Mouse (Mus musculus) lung, embryonic 15.5 days (tissue): Measurements from ENCODE around the gene Pafah1b3. TPM values are rescaled to one million over a fixed set of nuclear protein-coding genes. Genes with fewer than 3 reads are reported as not detected.

ENCODE experiments used
- ATAC-seq: fragments of 200-750 bp; cut with Nextera tagmentation; 2 replicates; pipeline ENCODE4 v1.8.0; 2017; ENCODE audit warnings: moderate number of reproducible peaks, borderline replicate concordance; ENCODE audit not compliant: low FRiP score, low TSS enrichment; ENCODE audit errors: extremely low read depth
- H3K27ac ChIP-seq: fragments of 300-500 bp; sonication (generic); 2 replicates; pipeline ENCODE4 v1.5.1; 2015; ENCODE audit warnings: moderate library complexity, mild to moderate bottlenecking, inconsistent platforms
- H3K27me3 ChIP-seq: fragments of 300-500 bp; sonication (generic); 2 replicates; pipeline ENCODE4 v1.6.1; 2015; ENCODE audit warnings: inconsistent platforms
- H3K36me3 ChIP-seq: fragments of 300-500 bp; sonication (generic); 2 replicates; pipeline ENCODE4 v1.6.1; 2015; ENCODE audit warnings: inconsistent platforms
- H3K4me1 ChIP-seq: fragments of 300-500 bp; sonication (generic); 2 replicates; pipeline ENCODE4 v1.6.1; 2015; ENCODE audit warnings: inconsistent platforms
- H3K4me2 ChIP-seq: fragments of 300-500 bp; sonication (generic); 2 replicates; pipeline ENCODE4 v1.6.1; 2015; ENCODE audit warnings: inconsistent platforms, mild to moderate bottlenecking, moderate library complexity
- H3K4me3 ChIP-seq: fragments of 300-500 bp; sonication (generic); 2 replicates; pipeline ENCODE4 v1.5.1; 2015; ENCODE audit warnings: mild to moderate bottlenecking, inconsistent platforms
- H3K9ac ChIP-seq: fragments of 300-500 bp; sonication (generic); 2 replicates; pipeline ENCODE4 v1.6.1; 2015; ENCODE audit warnings: inconsistent platforms
- H3K9me3 ChIP-seq: fragments of 300-500 bp; sonication (generic); 2 replicates; pipeline ENCODE4 v1.6.1; 2016; ENCODE audit warnings: inconsistent platforms
- WGBS: fragments of 180-500 bp; shearing (Covaris S2); methylation state at CpG from one replicate; pipeline ENCODE4 v1.1.7; 2015; 5-methylcytosine and 5-hydroxymethylcytosine counted together
- polyA plus RNA-seq: library from polyadenylated mRNA; unstranded; fragments of >200 nt; fragmentation: Nextera tagmentation; extraction: Ambion mirVana; gene quantifications from 2 replicates; pipeline ENCODE4 v1.2.1, GENCODE M21; 2015

Pafah1b3 gene
- polyA plus RNA-seq, 1 experiment from 2014 or later: 174 TPM

GRCm38 (mm10) chr7:25286989-25287388 lies 10.8 kb downstream of the Pafah1b3 start:
- no peak for ATAC-seq
- no peaks in the 10 kb centered on the region for H3K9me3 ChIP-seq

DNA sequence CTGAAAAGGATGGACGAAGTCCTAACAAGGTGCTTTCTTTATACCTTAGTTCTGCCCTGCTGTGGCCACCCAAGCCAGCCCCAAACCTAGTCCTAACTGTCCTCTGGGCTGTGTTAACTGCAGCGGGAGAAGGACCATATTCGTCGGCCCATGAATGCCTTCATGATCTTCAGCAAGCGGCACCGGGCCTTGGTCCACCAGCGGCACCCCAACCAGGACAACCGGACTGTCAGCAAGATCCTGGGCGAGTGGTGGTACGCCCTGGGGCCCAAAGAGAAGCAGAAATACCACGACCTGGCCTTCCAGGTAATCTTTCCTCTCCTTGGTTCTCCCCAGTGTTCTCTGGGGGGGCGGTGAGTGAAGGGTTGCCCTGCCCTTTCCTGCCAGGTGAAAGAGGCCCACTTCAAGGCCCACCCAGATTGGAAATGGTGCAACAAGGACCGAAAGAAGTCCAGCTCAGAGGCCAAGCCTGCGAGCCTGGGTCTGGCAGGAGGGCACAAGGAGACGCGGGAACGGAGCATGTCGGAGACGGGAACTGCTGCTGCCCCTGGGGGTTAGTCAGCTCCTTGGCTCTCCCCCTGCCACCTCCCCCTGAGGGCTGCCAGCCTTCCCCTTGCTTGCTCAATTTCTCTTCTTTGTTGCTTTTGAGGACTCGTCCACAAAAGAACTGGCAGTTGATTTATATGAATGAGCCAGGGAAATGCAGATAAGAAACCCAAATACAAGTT lies 12.1 kb downstream of the Pafah1b3 start:
- no peak overlapping the region for H3K4me2 ChIP-seq
- peaks cover 61% of the 10 kb centered on the region for H3K36me3 ChIP-seq
- H3K9me3 ChIP-seq: no peaks in the 10 kb centered on the region
- H3K4me3 ChIP-seq: no peak overlapping the region
- no peak overlapping the region for H3K9ac ChIP-seq
- no peaks in the 10 kb centered on the region for H3K27me3 ChIP-seq
- ATAC-seq: no peak
- 87% methylated on average over 20 of the region's 20 CpGs for WGBS
- no peak overlapping the region for H3K27ac ChIP-seq
- H3K4me1 ChIP-seq: peaks cover 34% of the 10 kb centered on the region

More at GRCm38 (mm10) chr7:25286989-25287388, 10.8 kb downstream of the Pafah1b3 start:
- Histone ChIP-seq H3K36me3 (peaks cover 74% of the 10 kb centered on the region), H3K4me3 (no peak overlapping the region), H3K4me2 (no peak overlapping the region), H3K27ac (no peak overlapping the region), H3K4me1 (peaks cover 28% of the 10 kb centered on the region), H3K9ac (no peak overlapping the region), H3K27me3 (no peaks in the 10 kb centered on the region)
- WGBS: 73% methylated on average over 8 of the region's 8 CpGs

DNA sequence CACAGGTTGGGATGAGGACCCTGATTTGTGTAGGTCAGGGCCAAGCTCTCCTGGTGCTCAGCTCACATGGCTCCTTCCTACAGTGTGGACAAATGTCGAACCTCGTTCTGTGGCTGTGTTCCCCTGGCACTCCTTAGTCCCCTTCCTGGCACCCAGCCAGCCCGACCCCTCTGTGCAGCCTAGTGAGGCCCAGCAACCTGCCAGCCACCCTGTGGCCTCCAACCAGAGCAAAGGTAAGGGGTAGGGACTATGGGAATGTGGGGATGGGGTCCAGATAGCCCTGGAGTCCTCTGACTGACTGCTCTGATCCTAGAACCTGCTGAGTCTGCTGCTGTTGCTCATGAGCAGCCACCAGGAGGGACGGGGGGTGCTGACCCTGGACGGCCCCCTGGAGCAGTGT lies 13.0 kb downstream of the Pafah1b3 start:
- Histone ChIP-seq H3K9ac (no peak overlapping the region), H3K27ac (no peak overlapping the region), H3K4me3 (no peak overlapping the region)

GRCm38 (mm10) chr7:25284171-25284570 lies 13.6 kb downstream of the Pafah1b3 start:
- peaks cover 47% of the 10 kb centered on the region for H3K4me1 ChIP-seq
- 65% methylated on average over 2 of the region's 2 CpGs for WGBS
- H3K9me3 ChIP-seq: no peaks in the 10 kb centered on the region
- peak overlapping the region; percentile 89 for H3K4me2 ChIP-seq
- peak overlapping the region; percentile 85 for H3K9ac ChIP-seq
- H3K4me3 ChIP-seq: peak overlapping the region; percentile 84
- no peaks in the 10 kb centered on the region for H3K27me3 ChIP-seq
- H3K27ac ChIP-seq: peak overlapping the region; percentile 100
- peaks cover 46% of the 10 kb centered on the region for H3K36me3 ChIP-seq
- no peak for ATAC-seq

More for the DNA sequence above, 13.0 kb downstream of the Pafah1b3 start:
- H3K27me3 ChIP-seq: no peaks in the 10 kb centered on the region
- WGBS: 59% methylated on average over 5 of the region's 5 CpGs
- H3K9me3 ChIP-seq: no peaks in the 10 kb centered on the region
- no peak for ATAC-seq
- H3K4me1 ChIP-seq: peaks cover 43% of the 10 kb centered on the region
- H3K36me3 ChIP-seq: peaks cover 51% of the 10 kb centered on the region
- H3K4me2 ChIP-seq: peak overlapping the region; percentile 21; the same call in 1 of the 2 replicates

- H3K4me1 ChIP-seq: peaks cover 47% of the 10 kb centered on the region
- H3K4me2 ChIP-seq: peak overlapping the region; percentile 89
- 7% methylated on average over 5 of the region's 5 CpGs for WGBS
- H3K4me3 ChIP-seq: peak overlapping the region; percentile 84
- no peaks in the 10 kb centered on the region for H3K27me3 ChIP-seq
- H3K9ac ChIP-seq: peak overlapping the region; percentile 85
- H3K9me3 ChIP-seq: no peaks in the 10 kb centered on the region
- peaks cover 40% of the 10 kb centered on the region for H3K36me3 ChIP-seq
- peak overlapping the region; percentile 100 for H3K27ac ChIP-seq
- ATAC-seq: no peak
Observed at GRCm38 (mm10) chr7:25283637-25284036, 14.1 kb downstream of the Pafah1b3 start.

DNA sequence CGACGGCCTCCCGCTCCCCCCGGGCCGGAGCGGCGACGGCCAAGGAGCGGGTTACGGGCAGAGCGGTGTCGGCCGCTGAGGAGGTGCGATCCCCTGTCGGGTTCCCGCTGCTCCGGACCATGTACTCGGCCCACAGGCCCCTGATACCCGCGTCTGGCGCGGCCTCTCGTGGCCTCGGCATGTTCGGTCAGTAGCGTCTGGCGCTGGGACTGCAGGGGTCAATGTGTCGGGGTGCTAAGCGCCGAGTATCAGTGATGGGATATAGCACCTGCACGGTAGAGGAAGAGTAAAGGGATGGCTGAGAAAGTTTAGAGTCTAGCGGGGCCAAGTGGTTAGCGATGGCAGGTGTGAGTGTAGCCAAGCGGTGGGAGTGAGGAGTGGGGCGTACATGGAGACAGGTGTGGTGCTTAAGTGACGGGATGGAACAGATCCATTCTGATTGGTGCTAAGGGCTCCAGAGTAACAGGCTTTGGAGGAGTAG lies 15.0 kb downstream of the Pafah1b3 start:
- Histone ChIP-seq H3K4me1 (peaks cover 50% of the 10 kb centered on the region), H3K4me3 (peak overlapping the region; percentile 84), H3K9me3 (no peaks in the 10 kb centered on the region), H3K27ac (peak overlapping the region; percentile 100), H3K9ac (peak overlapping the region; percentile 85), H3K27me3 (no peaks in the 10 kb centered on the region), H3K4me2 (peak overlapping the region; percentile 89), H3K36me3 (peaks cover 32% of the 10 kb centered on the region)
- ATAC-seq: peak; percentile 4; the same call in 1 of the 2 replicates
- under 1% methylated on average over 33 of the region's 36 CpGs for WGBS

DNA sequence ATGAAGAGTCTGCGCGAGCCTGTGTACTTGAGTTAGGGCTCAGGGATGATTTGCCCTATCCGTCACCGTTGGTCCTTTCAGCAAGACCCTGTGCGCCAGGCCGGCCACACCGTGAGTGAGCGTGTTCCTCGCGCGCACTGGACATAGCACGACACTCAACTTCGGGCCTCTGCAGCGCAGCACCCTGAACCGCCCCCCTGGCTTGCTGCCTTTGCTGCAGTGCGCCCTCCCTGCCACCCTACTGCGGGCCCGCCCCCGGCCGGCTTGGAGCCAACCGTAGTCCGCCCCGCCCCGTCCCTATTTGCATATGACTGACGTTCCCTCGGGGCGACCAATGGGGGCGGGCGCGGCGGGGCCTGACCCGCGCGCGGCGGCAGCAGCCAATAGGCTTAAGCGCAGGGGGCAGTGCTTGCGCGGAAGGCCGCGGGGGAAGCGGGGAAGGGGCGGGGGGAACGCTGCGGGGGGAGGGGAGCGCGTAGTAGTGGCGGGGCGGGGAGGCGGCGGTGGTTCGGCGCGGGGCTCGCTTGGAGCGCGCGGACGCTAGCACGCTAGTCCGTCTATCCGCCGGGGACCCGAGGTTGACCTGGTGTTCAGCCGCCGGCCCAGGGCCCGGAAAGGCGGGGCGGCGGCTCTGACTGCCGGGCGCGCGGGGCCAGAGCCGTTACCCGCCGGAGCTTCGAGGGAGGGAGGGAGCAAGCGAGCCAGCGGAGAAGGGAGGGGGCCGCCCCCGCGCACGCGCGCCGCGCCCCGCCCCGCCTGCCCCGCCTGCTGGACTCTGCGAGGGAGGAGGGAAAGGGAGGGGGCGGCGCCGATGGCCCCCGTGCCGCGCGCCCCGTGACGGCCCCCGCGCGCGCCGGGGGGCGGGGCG lies 15.8 kb downstream of the Pafah1b3 start:
- Histone ChIP-seq H3K4me1 (peaks cover 58% of the 10 kb centered on the region), H3K27ac (peak overlapping the region; percentile 100), H3K36me3 (peaks cover 23% of the 10 kb centered on the region), H3K27me3 (no peaks in the 10 kb centered on the region), H3K4me2 (peak overlapping the region; percentile 89), H3K9me3 (no peaks in the 10 kb centered on the region), H3K9ac (peak overlapping the region; percentile 85), H3K4me3 (peak overlapping the region; percentile 84)
- WGBS: 1% methylated on average over 69 of the region's 108 CpGs
- peak; percentile 80 for ATAC-seq

DNA sequence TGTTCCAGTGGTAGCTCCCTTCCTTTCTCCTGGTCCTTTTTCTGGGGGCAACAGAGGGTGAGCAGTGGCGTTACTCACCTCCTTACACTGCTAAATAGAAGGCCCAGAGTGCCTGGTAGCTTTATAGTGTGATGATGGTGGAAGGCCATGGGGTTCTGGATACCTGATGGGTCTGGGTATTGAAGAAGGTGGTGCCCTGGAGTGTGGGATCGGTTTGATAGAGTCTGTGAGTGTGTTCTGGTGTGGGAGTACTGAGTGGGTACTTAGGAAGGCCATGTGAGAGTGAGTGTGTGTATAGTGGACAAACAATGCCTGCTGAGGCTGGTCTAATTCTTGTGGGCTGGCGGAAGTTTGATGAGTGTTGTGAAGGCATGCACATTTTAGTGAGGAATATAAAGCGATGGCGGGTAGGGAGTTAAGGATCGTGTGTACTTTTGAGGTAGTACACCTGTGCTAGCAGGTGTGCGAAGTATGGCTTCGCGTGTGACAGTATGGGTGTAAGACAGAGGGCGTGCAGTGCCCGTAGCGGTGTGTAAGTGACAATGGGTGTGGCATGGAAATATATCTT lies 16.5 kb downstream of the Pafah1b3 start:
- Histone ChIP-seq H3K36me3 (peaks cover 16% of the 10 kb centered on the region), H3K27me3 (no peaks in the 10 kb centered on the region), H3K27ac (peak overlapping the region; percentile 100), H3K9ac (peak overlapping the region; percentile 76), H3K4me3 (peak overlapping the region; percentile 84), H3K4me2 (peak overlapping the region; percentile 89), H3K9me3 (no peaks in the 10 kb centered on the region), H3K4me1 (peaks cover 61% of the 10 kb centered on the region)
- 8% methylated on average over 12 of the region's 12 CpGs for WGBS
- ATAC-seq: no peak; the same call in 1 of the 2 replicates

GRCm38 (mm10) chr7:25279861-25280791 lies 17.7 kb downstream of the Pafah1b3 start:
- Histone ChIP-seq H3K27ac (peak overlapping the region; percentile 100), H3K9ac (peak overlapping the region; percentile 76), H3K36me3 (peaks cover 5% of the 10 kb centered on the region), H3K4me2 (peak overlapping the region; percentile 89), H3K27me3 (no peaks in the 10 kb centered on the region), H3K4me1 (peaks cover 65% of the 10 kb centered on the region), H3K9me3 (no peaks in the 10 kb centered on the region), H3K4me3 (peak overlapping the region; percentile 84)
- WGBS: 0% methylated on average over 6 of the region's 6 CpGs
- peak; percentile 2 for ATAC-seq

GRCm38 (mm10) chr7:25279076-25279860 lies 18.5 kb downstream of the Pafah1b3 start:
- ATAC-seq: peak; percentile 44
- Histone ChIP-seq H3K27me3 (no peaks in the 10 kb centered on the region), H3K4me2 (peak overlapping the region; percentile 89), H3K4me1 (peaks cover 56% of the 10 kb centered on the region), H3K9ac (peak overlapping the region; percentile 76), H3K4me3 (peak overlapping the region; percentile 84), H3K36me3 (no peaks in the 10 kb centered on the region), H3K27ac (peak overlapping the region; percentile 100), H3K9me3 (no peaks in the 10 kb centered on the region)
- under 1% methylated on average over 48 of the region's 49 CpGs for WGBS
